Mouse (Mus musculus): ENCODE data around the gene Ccdc190.

DNA sequence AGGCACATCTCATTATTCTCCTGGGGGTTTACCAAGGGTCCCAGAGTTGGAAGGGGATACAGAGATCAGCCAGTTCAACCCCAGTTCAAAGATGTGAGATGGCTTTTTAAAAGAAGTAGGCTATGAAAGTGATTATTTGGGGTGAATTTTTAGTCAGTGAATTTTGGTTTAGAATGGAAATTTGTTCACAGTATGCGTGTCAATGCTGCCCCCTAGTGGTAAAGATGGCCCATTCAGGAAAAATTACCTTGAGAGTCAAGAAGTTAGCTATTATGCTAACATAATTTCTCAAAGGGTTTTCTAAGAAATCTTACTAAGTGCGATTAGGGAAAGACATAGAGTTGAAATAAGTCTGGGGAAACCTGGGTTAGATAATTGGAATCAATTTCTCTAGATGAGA lies 10.9 kb downstream of the Ccdc190 start:
- TF ChIP-seq CTCF (IDR thresholded peaks at IDR 0.05; ENCODE audit: control insufficient read depth, insufficient read depth, insufficient replicate concordance, low read depth, low read length) (no peak), POLR2A (IDR thresholded peaks at IDR 0.05; ENCODE audit: control insufficient read depth, low read depth, low read length) (no peak)

Measured in testis, adult 2 months (tissue).